Mouse (Mus musculus) erythroblast, embryonic 14.5 days (primary cell): ENCODE data around the gene Fgf11. TPM values are rescaled to one million over a fixed set of nuclear protein-coding genes. Genes with fewer than 3 reads are reported as not detected.
A peak's percentile ranks its signal among the peaks of the same experiment; 100 is the strongest.

Experiments used
- H3K27me3 ChIP-seq: 2 replicates; pipeline ENCODE4 v1.6.1; 2012; ENCODE audit warnings: inconsistent platforms; ENCODE audit not compliant: control insufficient read depth
- H3K36me3 ChIP-seq: 2 replicates; pipeline ENCODE4 v1.6.1; 2012; ENCODE audit warnings: mild to moderate bottlenecking, inconsistent platforms; ENCODE audit not compliant: control insufficient read depth
- H3K4me1 ChIP-seq: 2 replicates; pipeline ENCODE4 v1.6.1; 2012; ENCODE audit warnings: inconsistent platforms; ENCODE audit not compliant: control insufficient read depth
- H3K4me3 ChIP-seq: replicated peaks from 2 replicates; pipeline ENCODE3; 2012; ENCODE audit warnings: moderate library complexity, mild to moderate bottlenecking, inconsistent platforms
- H3K9me3 ChIP-seq: 2 replicates; pipeline ENCODE4 v1.6.1; 2012; ENCODE audit warnings: low read length, inconsistent platforms, mixed read lengths; ENCODE audit not compliant: control insufficient read depth
- GATA1 ChIP-seq: IDR thresholded peaks from 2 replicates; pipeline ENCODE4 v1.6.1; 2012; ENCODE audit warnings: low read length, inconsistent platforms, mixed read lengths
- TAL1 ChIP-seq: IDR thresholded peaks from 3 replicates; pipeline ENCODE4 v1.6.1; 2012; ENCODE audit warnings: low read length, inconsistent platforms, mixed read lengths
- polyA plus RNA-seq: library from polyadenylated mRNA; stranded (reverse); fragments of >175 nt; gene quantifications from 2 replicates; pipeline ENCODE4 v1.2.3, GENCODE M21; 2012

Fgf11 gene
- 0.01 TPM in 1 of 2 replicates, not detected in the other for polyA plus RNA-seq

- H3K36me3 ChIP-seq, result no peaks in the 10 kb centered on the region
- no peak for TF ChIP-seq GATA1
- TF ChIP-seq TAL1, result no peak
- peaks cover 45% of the 10 kb centered on the region for H3K9me3 ChIP-seq
- H3K27me3 ChIP-seq, result peaks cover 100% of the 10 kb centered on the region
- H3K4me1 ChIP-seq, result peaks cover 52% of the 10 kb centered on the region
- peak within 1 kb of the TSS; percentile 48 for H3K4me3 ChIP-seq
Measured at GRCm38 (mm10) chr11:69801379-69801977, at the start of gene Fgf11. Gene Fgf11, minus strand, starts transcription at chr11:69801857.

- Histone ChIP-seq H3K4me3 (no peak overlapping the region), H3K36me3 (peaks cover 69% of the 10 kb centered on the region), H3K4me1 (peaks cover 99% of the 10 kb centered on the region), H3K9me3 (no peaks in the 10 kb centered on the region), H3K27me3 (no peaks in the 10 kb centered on the region)
- TF ChIP-seq GATA1, result no peak
Measured at GRCm38 (mm10) chr11:69850754-69851153, 49.1 kb upstream of the Fgf11 start.

- Histone ChIP-seq H3K9me3 (no peaks in the 10 kb centered on the region), H3K27me3 (no peaks in the 10 kb centered on the region), H3K36me3 (peaks cover 66% of the 10 kb centered on the region), H3K4me3 (no peak overlapping the region), H3K4me1 (peaks cover 98% of the 10 kb centered on the region)
- no peak for TF ChIP-seq TAL1
- TF ChIP-seq GATA1, result no peak
Measured at GRCm38 (mm10) chr11:69849884-69850283, 48.2 kb upstream of the Fgf11 start.

GRCm38 (mm10) chr11:69849128-69849527, 47.5 kb upstream of the Fgf11 start:
- Histone ChIP-seq H3K4me1 (peaks cover 94% of the 10 kb centered on the region), H3K27me3 (no peaks in the 10 kb centered on the region), H3K4me3 (no peak overlapping the region), H3K36me3 (peaks cover 64% of the 10 kb centered on the region), H3K9me3 (no peaks in the 10 kb centered on the region)
- no peak for TF ChIP-seq TAL1
- TF ChIP-seq GATA1, result no peak

GRCm38 (mm10) chr11:69848021-69848420, 46.4 kb upstream of the Fgf11 start:
- Histone ChIP-seq H3K4me3 (peak overlapping the region; percentile 83), H3K27me3 (no peaks in the 10 kb centered on the region), H3K9me3 (no peaks in the 10 kb centered on the region), H3K4me1 (peaks cover 89% of the 10 kb centered on the region), H3K36me3 (peaks cover 58% of the 10 kb centered on the region)
- no peak for TF ChIP-seq GATA1
- TF ChIP-seq TAL1, result no peak

GRCm38 (mm10) chr11:69846738-69847688, 45.4 kb upstream of the Fgf11 start:
- H3K36me3 ChIP-seq, result peaks cover 48% of the 10 kb centered on the region
- H3K4me3 ChIP-seq, result peak overlapping the region; percentile 83
- H3K4me1 ChIP-seq, result peaks cover 85% of the 10 kb centered on the region
- H3K27me3 ChIP-seq, result no peaks in the 10 kb centered on the region
- H3K9me3 ChIP-seq, result no peaks in the 10 kb centered on the region
- TF ChIP-seq GATA1 (no peak), TAL1 (no peak)

GRCm38 (mm10) chr11:69846198-69846680, 44.6 kb upstream of the Fgf11 start, which contains the start of gene Plscr3:
Gene Plscr3, plus strand, starts transcription at chr11:69846376.
- peaks cover 40% of the 10 kb centered on the region for H3K36me3 ChIP-seq
- H3K4me1 ChIP-seq, result peaks cover 77% of the 10 kb centered on the region
- H3K27me3 ChIP-seq, result no peaks in the 10 kb centered on the region
- H3K9me3 ChIP-seq, result no peaks in the 10 kb centered on the region
- TF ChIP-seq TAL1 (no peak), GATA1 (no peak)
- peak within 1 kb of the TSS; percentile 83 for H3K4me3 ChIP-seq

- Histone ChIP-seq H3K27me3 (peaks cover 43% of the 10 kb centered on the region), H3K4me1 (peaks cover 67% of the 10 kb centered on the region), H3K36me3 (peaks cover 9% of the 10 kb centered on the region), H3K4me3 (peak overlapping the region; percentile 89), H3K9me3 (peaks cover 2% of the 10 kb centered on the region; the same call in 1 of the 2 replicates)
- TF ChIP-seq GATA1, result no peak
- TF ChIP-seq TAL1, result no peak
Measured at GRCm38 (mm10) chr11:69838714-69839104, 37.1 kb upstream of the Fgf11 start.
